Mouse (Mus musculus): ENCODE data around the gene Anpep.

DNA sequence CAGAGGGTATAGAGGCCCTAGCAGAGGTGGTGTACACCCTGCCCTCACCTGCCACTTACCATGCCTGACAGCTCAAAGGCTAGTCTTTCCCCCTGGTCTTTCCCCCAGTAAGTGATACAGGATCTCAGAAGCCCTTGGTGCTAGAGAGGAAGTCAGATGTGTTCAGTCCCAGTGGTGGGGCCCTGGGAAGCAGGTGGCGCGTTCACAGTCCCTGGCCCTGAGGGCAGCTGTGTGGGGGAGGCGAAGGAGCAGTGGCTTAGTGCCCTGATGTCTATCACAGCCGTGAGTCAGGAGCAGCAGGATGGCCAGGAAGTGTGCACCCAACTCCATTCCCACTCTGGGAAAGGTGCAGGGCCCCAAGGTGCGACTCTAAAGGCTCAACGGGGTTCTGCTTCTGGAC lies 19.2 kb upstream of the Anpep start:
- TF ChIP-seq CTCF (IDR thresholded peaks at IDR 0.05; ENCODE audit: borderline replicate concordance, insufficient read depth, low read length), result no peak
- TF ChIP-seq POLR2A (IDR thresholded peaks at IDR 0.05; ENCODE audit: low read depth, low read length), result no peak
